Mouse (Mus musculus): ENCODE measurements at regions not wholly inside any gene's neighbourhood (a gene's known extent, or its start where the extent isn't known, plus 50 kb on each side); places are given as distances from the start of the nearest gene placed in this dataset.
A peak's percentile ranks its signal among the peaks of the same experiment; 100 is the strongest.

DNA sequence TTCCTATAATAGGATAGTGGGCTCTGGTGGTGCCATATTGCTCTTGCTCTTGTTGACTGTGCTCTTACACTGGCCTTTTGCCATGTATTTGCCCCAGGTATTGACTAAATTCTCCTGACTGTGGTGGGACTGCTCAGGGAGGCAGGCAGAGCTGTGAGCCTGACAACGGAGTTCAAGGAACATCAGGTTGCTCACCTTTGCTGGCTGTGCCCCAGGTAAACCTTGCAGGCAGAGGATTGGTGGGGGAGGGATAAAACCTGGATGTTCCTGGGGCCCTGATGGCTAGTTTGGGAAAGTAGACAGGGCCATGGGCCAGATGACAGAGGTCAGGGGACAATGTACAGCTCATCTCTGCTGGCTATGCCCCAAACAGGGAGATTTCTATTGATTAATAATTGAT is 124.7 kb upstream of the Eci2 start:
- H3K36me3 ChIP-seq (ENCODE audit: control insufficient read depth, insufficient read depth, low read length) = no peaks in the 10 kb centered on the region
- H3K4me3 ChIP-seq (ENCODE audit: control insufficient read depth in 1 of 2, insufficient read depth in 1 of 2, low read depth in 1 of 2, low read length in 2 of 2) = no peak overlapping the region
- no peaks in the 10 kb centered on the region for H3K9me3 ChIP-seq (ENCODE audit: control insufficient read depth, low read length)
- H3K27me3 ChIP-seq (ENCODE audit: control insufficient read depth, insufficient read depth, low read length) = no peaks in the 10 kb centered on the region
- 69% methylated on average over 1 of the region's 1 CpGs for WGBS
- no peak overlapping the region for H3K27ac ChIP-seq (replicated peaks in 1 of 2; ENCODE audit: control insufficient read depth in 1 of 2, insufficient read depth in 1 of 2, low read depth in 2 of 2, low read length in 2 of 2)
- ATAC-seq (ENCODE audit: insufficient number of reproducible peaks, insufficient read depth, low FRiP score, low read depth) = no peak
- no peaks in the 10 kb centered on the region for H3K4me1 ChIP-seq (ENCODE audit: control insufficient read depth in 2 of 2, insufficient read depth in 2 of 2, low read length in 2 of 2)
- no peak overlapping the region for H3K9ac ChIP-seq (ENCODE audit: low read length)
- no peak overlapping the region for H3K4me2 ChIP-seq (ENCODE audit: low read length)

GRCm38 (mm10) chr13:35159456-35159855 is 132.6 kb upstream of the Eci2 start:
- H3K9ac ChIP-seq (ENCODE audit: low read length) = no peak overlapping the region
- no peaks in the 10 kb centered on the region for H3K4me1 ChIP-seq (ENCODE audit: control insufficient read depth in 2 of 2, insufficient read depth in 2 of 2, low read length in 2 of 2)
- 76% methylated on average over 3 of the region's 3 CpGs for WGBS
- H3K4me3 ChIP-seq (ENCODE audit: control insufficient read depth in 1 of 2, insufficient read depth in 1 of 2, low read depth in 1 of 2, low read length in 2 of 2) = no peak overlapping the region
- no peak overlapping the region for H3K4me2 ChIP-seq (ENCODE audit: low read length)
- no peaks in the 10 kb centered on the region for H3K36me3 ChIP-seq (ENCODE audit: control insufficient read depth, insufficient read depth, low read length)
- no peaks in the 10 kb centered on the region for H3K9me3 ChIP-seq (ENCODE audit: control insufficient read depth, low read length)
- no peak for ATAC-seq (ENCODE audit: insufficient number of reproducible peaks, insufficient read depth, low FRiP score, low read depth)
- no peak overlapping the region for H3K27ac ChIP-seq (replicated peaks in 1 of 2; ENCODE audit: control insufficient read depth in 1 of 2, insufficient read depth in 1 of 2, low read depth in 2 of 2, low read length in 2 of 2)
- H3K27me3 ChIP-seq (ENCODE audit: control insufficient read depth, insufficient read depth, low read length) = no peaks in the 10 kb centered on the region

- Histone ChIP-seq H3K9me3 (ENCODE audit: control insufficient read depth, low read length) (no peaks in the 10 kb centered on the region), H3K4me2 (ENCODE audit: low read length) (no peak overlapping the region), H3K36me3 (ENCODE audit: control insufficient read depth, insufficient read depth, low read length) (no peaks in the 10 kb centered on the region), H3K27ac (replicated peaks in 1 of 2; ENCODE audit: control insufficient read depth in 1 of 2, insufficient read depth in 1 of 2, low read depth in 2 of 2, low read length in 2 of 2) (no peak overlapping the region), H3K27me3 (ENCODE audit: control insufficient read depth, insufficient read depth, low read length) (no peaks in the 10 kb centered on the region), H3K4me1 (ENCODE audit: control insufficient read depth in 2 of 2, insufficient read depth in 2 of 2, low read length in 2 of 2) (no peaks in the 10 kb centered on the region), H3K4me3 (ENCODE audit: control insufficient read depth in 1 of 2, insufficient read depth in 1 of 2, low read depth in 1 of 2, low read length in 2 of 2) (no peak overlapping the region), H3K9ac (ENCODE audit: low read length) (no peak overlapping the region)
- no peak for ATAC-seq (ENCODE audit: insufficient number of reproducible peaks, insufficient read depth, low FRiP score, low read depth)
- 63% methylated on average over 2 of the region's 2 CpGs for WGBS
These were observed 133.9 kb upstream of the Eci2 start for GRCm38 (mm10) chr13:35160767-35161166.

- H3K4me1 ChIP-seq (ENCODE audit: control insufficient read depth in 2 of 2, insufficient read depth in 2 of 2, low read length in 2 of 2) = no peaks in the 10 kb centered on the region; a peak in 1 of 4 replicates
- no peak overlapping the region for H3K9ac ChIP-seq (ENCODE audit: low read length)
- no peak overlapping the region for H3K4me3 ChIP-seq (ENCODE audit: control insufficient read depth in 1 of 2, insufficient read depth in 1 of 2, low read depth in 1 of 2, low read length in 2 of 2)
- no peaks in the 10 kb centered on the region for H3K36me3 ChIP-seq (ENCODE audit: control insufficient read depth, insufficient read depth, low read length)
- H3K27ac ChIP-seq (replicated peaks in 1 of 2; ENCODE audit: control insufficient read depth in 1 of 2, insufficient read depth in 1 of 2, low read depth in 2 of 2, low read length in 2 of 2) = no peak overlapping the region
- no peaks in the 10 kb centered on the region for H3K9me3 ChIP-seq (ENCODE audit: control insufficient read depth, low read length)
- WGBS = 72% methylated on average over 5 of the region's 5 CpGs
- no peak overlapping the region for H3K4me2 ChIP-seq (ENCODE audit: low read length)
- no peak for ATAC-seq (ENCODE audit: insufficient number of reproducible peaks, insufficient read depth, low FRiP score, low read depth)
- H3K27me3 ChIP-seq (ENCODE audit: control insufficient read depth, insufficient read depth, low read length) = no peaks in the 10 kb centered on the region
These were observed 139.2 kb upstream of the Eci2 start for GRCm38 (mm10) chr13:35166080-35166479.

GRCm38 (mm10) chr13:35166831-35167541 is 140.1 kb upstream of the Eci2 start:
- H3K36me3 ChIP-seq (ENCODE audit: control insufficient read depth, insufficient read depth, low read length) = no peaks in the 10 kb centered on the region
- H3K27ac ChIP-seq (replicated peaks in 1 of 2; ENCODE audit: control insufficient read depth in 1 of 2, insufficient read depth in 1 of 2, low read depth in 2 of 2, low read length in 2 of 2) = no peak overlapping the region
- no peaks in the 10 kb centered on the region for H3K9me3 ChIP-seq (ENCODE audit: control insufficient read depth, low read length)
- no peak for ATAC-seq (ENCODE audit: insufficient number of reproducible peaks, insufficient read depth, low FRiP score, low read depth)
- H3K9ac ChIP-seq (ENCODE audit: low read length) = no peak overlapping the region
- no peak overlapping the region for H3K4me2 ChIP-seq (ENCODE audit: low read length)
- WGBS = 59% methylated on average over 8 of the region's 8 CpGs
- H3K4me1 ChIP-seq (ENCODE audit: control insufficient read depth in 2 of 2, insufficient read depth in 2 of 2, low read length in 2 of 2) = no peaks in the 10 kb centered on the region; a peak in 2 of 4 replicates
- H3K27me3 ChIP-seq (ENCODE audit: control insufficient read depth, insufficient read depth, low read length) = no peaks in the 10 kb centered on the region
- no peak overlapping the region for H3K4me3 ChIP-seq (ENCODE audit: control insufficient read depth in 1 of 2, insufficient read depth in 1 of 2, low read depth in 1 of 2, low read length in 2 of 2)

DNA sequence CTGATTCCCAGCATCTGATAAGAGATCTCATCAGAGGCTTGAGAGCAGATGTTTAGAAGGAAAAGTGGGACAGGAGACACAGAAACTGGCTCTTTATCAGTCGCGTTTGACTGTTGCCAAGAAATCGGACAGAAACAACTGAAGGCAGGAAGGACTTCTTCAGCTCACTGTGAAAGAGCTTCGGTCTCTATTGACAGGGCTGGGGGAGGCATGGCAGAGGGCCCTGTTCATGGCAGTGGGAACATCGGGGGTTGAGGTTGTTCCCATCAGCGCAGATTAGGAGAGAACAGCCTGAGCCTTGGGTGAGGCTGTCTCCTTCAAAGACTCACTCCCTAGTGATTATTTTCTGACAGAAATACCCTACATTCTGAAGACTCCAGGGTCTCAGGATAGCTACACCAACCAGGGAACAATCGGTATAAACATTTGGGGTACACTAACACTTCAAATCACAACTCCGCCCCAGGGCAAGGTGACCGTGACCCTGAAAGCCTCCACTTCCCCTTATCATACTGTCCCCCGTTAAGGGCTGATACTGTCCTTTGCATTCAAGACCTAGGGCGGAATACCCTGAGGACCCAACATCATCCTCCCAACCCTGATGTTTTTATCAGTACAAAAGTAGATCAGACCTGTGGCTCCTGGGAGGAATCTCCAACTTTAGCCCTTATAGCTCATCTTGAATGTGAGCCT is 144.8 kb upstream of the Eci2 start:
- Histone ChIP-seq H3K36me3 (ENCODE audit: control insufficient read depth, insufficient read depth, low read length) (no peaks in the 10 kb centered on the region), H3K9ac (ENCODE audit: low read length) (no peak overlapping the region), H3K27me3 (ENCODE audit: control insufficient read depth, insufficient read depth, low read length) (no peaks in the 10 kb centered on the region), H3K4me2 (ENCODE audit: low read length) (no peak overlapping the region), H3K4me3 (ENCODE audit: control insufficient read depth in 1 of 2, insufficient read depth in 1 of 2, low read depth in 1 of 2, low read length in 2 of 2) (no peak overlapping the region), H3K9me3 (ENCODE audit: control insufficient read depth, low read length) (no peaks in the 10 kb centered on the region), H3K27ac (replicated peaks in 1 of 2; ENCODE audit: control insufficient read depth in 1 of 2, insufficient read depth in 1 of 2, low read depth in 2 of 2, low read length in 2 of 2) (no peak overlapping the region), H3K4me1 (ENCODE audit: control insufficient read depth in 2 of 2, insufficient read depth in 2 of 2, low read length in 2 of 2) (peaks cover 4 to 7% of the 10 kb centered on the region in 2 experiments; a peak in 3 of 4 replicates)
- 52% methylated on average over 11 of the region's 11 CpGs for WGBS
- ATAC-seq (ENCODE audit: insufficient number of reproducible peaks, insufficient read depth, low FRiP score, low read depth) = 0 out of 2 replicates have a peak, but pooled peaks have one; percentile 50

DNA sequence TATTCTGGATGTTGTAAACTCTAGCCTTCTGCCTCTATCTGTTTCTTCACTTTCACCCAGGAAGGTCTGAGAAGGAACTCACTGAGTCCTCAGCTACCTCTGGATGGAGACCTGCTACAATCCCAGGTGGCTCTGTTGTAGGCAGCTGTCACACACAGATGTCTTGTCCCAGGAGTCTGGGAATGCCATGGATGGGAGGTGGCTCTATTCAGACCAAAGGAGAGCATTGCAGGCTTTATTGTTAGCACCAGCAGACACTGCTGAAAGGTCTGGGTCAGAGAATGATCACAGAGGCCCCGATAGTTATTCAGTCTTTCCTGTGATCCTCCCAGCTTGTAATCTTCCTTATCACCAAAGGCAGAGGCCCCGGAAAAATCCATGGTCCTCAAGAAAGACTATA is 146.6 kb upstream of the Eci2 start:
- no peak overlapping the region for H3K4me3 ChIP-seq (ENCODE audit: control insufficient read depth in 1 of 2, insufficient read depth in 1 of 2, low read depth in 1 of 2, low read length in 2 of 2)
- no peaks in the 10 kb centered on the region for H3K9me3 ChIP-seq (ENCODE audit: control insufficient read depth, low read length)
- ATAC-seq (ENCODE audit: insufficient number of reproducible peaks, insufficient read depth, low FRiP score, low read depth) = no peak
- no peak overlapping the region for H3K4me2 ChIP-seq (ENCODE audit: low read length)
- 10% methylated on average over 2 of the region's 2 CpGs for WGBS
- H3K4me1 ChIP-seq (ENCODE audit: control insufficient read depth in 2 of 2, insufficient read depth in 2 of 2, low read length in 2 of 2) = peaks cover 6 to 7% of the 10 kb centered on the region in 2 experiments; a peak in 2 of 4 replicates
- H3K9ac ChIP-seq (ENCODE audit: low read length) = no peak overlapping the region
- no peak overlapping the region for H3K27ac ChIP-seq (replicated peaks in 1 of 2; ENCODE audit: control insufficient read depth in 1 of 2, insufficient read depth in 1 of 2, low read depth in 2 of 2, low read length in 2 of 2)
- no peaks in the 10 kb centered on the region for H3K36me3 ChIP-seq (ENCODE audit: control insufficient read depth, insufficient read depth, low read length)
- H3K27me3 ChIP-seq (ENCODE audit: control insufficient read depth, insufficient read depth, low read length) = no peaks in the 10 kb centered on the region

All from heart, embryonic 14.5 days (tissue).